Mouse (Mus musculus): Measurements from ENCODE around the gene Tmem35b. TPM values are rescaled to one million over a fixed set of nuclear protein-coding genes. Genes with fewer than 3 reads are reported as not detected.

Tmem35b gene
- polyA plus RNA-seq, 1 experiment from 2014 or later: 13.0 TPM

Other genes starting within 250 kb of the Tmem35b start
- 22.7 and 25.8 TPM in 2 replicates for gene Zmym4, start 155.6 kb upstream of the Tmem35b start, polyA plus RNA-seq (2014; fragmentation: Nextera tagmentation; extraction: Ambion mirVana)
- gene Sfpq, start 102.4 kb upstream of the Tmem35b start, polyA plus RNA-seq (2014; fragmentation: Nextera tagmentation; extraction: Ambion mirVana): 102 and 105 TPM in 2 replicates
- 31.5 and 35.1 TPM in 2 replicates for gene Zmym1, start 62.5 kb upstream of the Tmem35b start, polyA plus RNA-seq (2014; fragmentation: Nextera tagmentation; extraction: Ambion mirVana)
- 21.2 and 32.3 TPM in 2 replicates for gene Zmym6, start 46.3 kb upstream of the Tmem35b start, polyA plus RNA-seq (2014; fragmentation: Nextera tagmentation; extraction: Ambion mirVana)
- gene Dlgap3, start 45.5 kb downstream of the Tmem35b start, polyA plus RNA-seq (2014; fragmentation: Nextera tagmentation; extraction: Ambion mirVana): 8.4 and 10.8 TPM in 2 replicates
- gene Smim12, start 120.1 kb downstream of the Tmem35b start, polyA plus RNA-seq (2014; fragmentation: Nextera tagmentation; extraction: Ambion mirVana): 53.2 and 61.1 TPM in 2 replicates
- gene Gja4, start 190.3 kb downstream of the Tmem35b start, polyA plus RNA-seq (2014; fragmentation: Nextera tagmentation; extraction: Ambion mirVana): 20.9 and 21.4 TPM in 2 replicates
- gene Gjb3, start 207.2 kb downstream of the Tmem35b start, polyA plus RNA-seq (2014; fragmentation: Nextera tagmentation; extraction: Ambion mirVana): not detected in 2 replicates
- not detected in 2 replicates for gene Gjb4, start 230.4 kb downstream of the Tmem35b start, polyA plus RNA-seq (2014; fragmentation: Nextera tagmentation; extraction: Ambion mirVana)
- 0.10 and 0.21 TPM in 2 replicates for gene Gjb5, start 234.5 kb downstream of the Tmem35b start, polyA plus RNA-seq (2014; fragmentation: Nextera tagmentation; extraction: Ambion mirVana)